Mouse (Mus musculus) ES-Bruce4 (cell line): ENCODE measurements around the gene Hspe1. TPM values are rescaled to one million over a fixed set of nuclear protein-coding genes. Genes with fewer than 3 reads are reported as not detected.
A peak's percentile ranks its signal among the peaks of the same experiment; 100 is the strongest.

Experiments used
- H3K27ac ChIP-seq: 2 replicates; pipeline ENCODE4 v1.5.1; 2012; ENCODE audit warnings: low read length, inconsistent platforms; ENCODE audit not compliant: insufficient read depth
- H3K27me3 ChIP-seq: 2 replicates; pipeline ENCODE4 v1.6.1; 2012; ENCODE audit warnings: mild to moderate bottlenecking, low read length, inconsistent platforms; ENCODE audit not compliant: control insufficient read depth, poor library complexity, insufficient read depth, severe bottlenecking
- H3K36me3 ChIP-seq: 2 replicates; pipeline ENCODE4 v1.6.1; 2012; ENCODE audit warnings: inconsistent platforms, mild to moderate bottlenecking, low read length, moderate library complexity; ENCODE audit not compliant: control insufficient read depth, poor library complexity, insufficient read depth, severe bottlenecking
- H3K4me1 ChIP-seq: one replicate; pipeline ENCODE4 v1.8.1; 2011; ENCODE audit warnings: low read length; ENCODE audit not compliant: control insufficient read depth, insufficient read depth
- H3K4me3 ChIP-seq: 2 replicates; pipeline ENCODE4 v1.5.1; 2011; ENCODE audit warnings: low read depth, mild to moderate bottlenecking, low read length
- H3K9ac ChIP-seq: 2 replicates; pipeline ENCODE4 v1.6.1; 2012; ENCODE audit warnings: low read depth, mild to moderate bottlenecking, inconsistent platforms; ENCODE audit not compliant: poor library complexity, severe bottlenecking
- H3K9me3 ChIP-seq: replicated peaks from 2 replicates; pipeline ENCODE4 v1.6.1; 2012; ENCODE audit warnings: mild to moderate bottlenecking, low read length, inconsistent platforms; ENCODE audit not compliant: control insufficient read depth, poor library complexity, insufficient read depth, severe bottlenecking
- CTCF ChIP-seq: IDR thresholded peaks from one replicate; pipeline ENCODE4 v1.8.1; 2011; ENCODE audit warnings: low read depth, low read length
- EP300 ChIP-seq: IDR thresholded peaks from 2 replicates; pipeline ENCODE4 v1.6.1; 2011; ENCODE audit warnings: low read depth, low read length; ENCODE audit not compliant: insufficient read depth
- POLR2A ChIP-seq: IDR thresholded peaks from one replicate; pipeline ENCODE4 v1.8.1; 2011; ENCODE audit warnings: low read length; ENCODE audit not compliant: insufficient read depth
- polyA plus RNA-seq: library from polyadenylated mRNA; stranded (reverse); fragments of >200 nt; gene quantifications from 2 replicates; pipeline ENCODE4 v1.2.4, GENCODE M21; 2011; ENCODE audit warnings: low read depth; ENCODE audit not compliant: missing spikeins, insufficient read depth, insufficient read length

The Hspe1 gene
- polyA plus RNA-seq, 1 experiment, result 622 TPM

DNA sequence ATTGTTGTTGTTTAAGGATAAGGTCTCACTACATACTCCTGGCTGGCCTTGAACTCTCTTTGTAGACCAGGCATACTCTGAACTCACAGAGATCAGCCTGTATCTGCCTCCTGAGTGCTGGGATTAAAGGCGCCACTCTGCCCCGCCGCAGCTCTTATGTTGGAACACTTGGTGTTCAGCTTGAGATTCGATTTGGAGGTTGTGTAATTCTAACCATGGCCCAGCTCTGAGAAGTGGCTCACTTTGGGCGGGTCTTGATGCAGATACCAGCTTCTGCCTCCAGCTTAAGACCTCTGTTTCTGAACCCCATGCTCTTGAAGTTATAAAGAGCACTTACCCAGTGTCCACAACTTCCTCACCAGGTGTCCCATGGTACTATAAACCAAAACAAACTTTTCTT is 41.8 kb downstream of the Hspe1 start:
- H3K36me3 ChIP-seq, result peaks cover 3% of the 10 kb centered on the region
- no peaks in the 10 kb centered on the region for H3K27me3 ChIP-seq
- H3K9me3 ChIP-seq, result no peaks in the 10 kb centered on the region
- peaks cover 1% of the 10 kb centered on the region for H3K4me1 ChIP-seq
- H3K27ac ChIP-seq, result peak overlapping the region; percentile 89
- peak overlapping the region; percentile 35; the same call in 1 of the 2 replicates for H3K4me3 ChIP-seq
- peak overlapping the region; percentile 73 for H3K9ac ChIP-seq
- no peak for TF ChIP-seq CTCF
- TF ChIP-seq EP300, result no peak
- no peak for TF ChIP-seq POLR2A

DNA sequence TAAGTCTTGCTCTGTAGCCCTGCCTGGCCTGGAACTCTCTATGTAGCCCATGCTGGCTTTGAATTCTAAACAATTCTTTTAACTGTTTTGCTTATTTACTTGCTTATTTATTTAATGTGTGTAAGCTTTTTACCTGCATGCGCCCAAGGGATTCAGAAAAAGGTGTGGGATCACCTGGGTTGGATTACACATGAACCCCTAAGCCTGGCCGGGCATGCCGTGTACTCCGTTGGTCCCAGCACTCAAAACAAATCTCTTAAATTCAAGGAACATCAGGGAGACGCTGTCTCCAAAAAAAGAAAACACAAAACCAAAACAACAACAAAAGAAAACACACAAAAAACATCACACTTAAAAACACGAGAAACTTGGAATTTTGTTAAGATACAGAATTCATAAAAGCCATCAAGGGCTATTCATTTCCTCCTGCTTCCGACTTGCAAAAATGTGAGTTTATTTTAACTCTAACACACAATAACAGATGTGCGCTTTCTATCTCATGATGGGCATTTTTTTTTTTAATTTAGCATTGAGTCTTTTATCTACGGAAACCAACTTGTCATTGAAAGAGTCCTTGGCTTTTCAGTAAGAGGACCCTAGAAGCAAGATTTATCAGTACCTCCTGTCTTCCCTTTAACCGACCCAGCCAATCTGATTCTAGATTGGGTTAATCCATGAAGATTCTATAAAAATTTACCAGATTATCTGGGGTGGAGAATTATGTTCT is 42.4 kb downstream of the Hspe1 start:
- Histone ChIP-seq H3K4me1 (peaks cover 1% of the 10 kb centered on the region), H3K36me3 (peaks cover 3% of the 10 kb centered on the region), H3K27ac (peak overlapping the region; percentile 89), H3K27me3 (no peaks in the 10 kb centered on the region), H3K9ac (peak overlapping the region; percentile 73), H3K9me3 (no peaks in the 10 kb centered on the region), H3K4me3 (peak overlapping the region; percentile 57)
- TF ChIP-seq CTCF (no peak), EP300 (no peak), POLR2A (no peak)

DNA sequence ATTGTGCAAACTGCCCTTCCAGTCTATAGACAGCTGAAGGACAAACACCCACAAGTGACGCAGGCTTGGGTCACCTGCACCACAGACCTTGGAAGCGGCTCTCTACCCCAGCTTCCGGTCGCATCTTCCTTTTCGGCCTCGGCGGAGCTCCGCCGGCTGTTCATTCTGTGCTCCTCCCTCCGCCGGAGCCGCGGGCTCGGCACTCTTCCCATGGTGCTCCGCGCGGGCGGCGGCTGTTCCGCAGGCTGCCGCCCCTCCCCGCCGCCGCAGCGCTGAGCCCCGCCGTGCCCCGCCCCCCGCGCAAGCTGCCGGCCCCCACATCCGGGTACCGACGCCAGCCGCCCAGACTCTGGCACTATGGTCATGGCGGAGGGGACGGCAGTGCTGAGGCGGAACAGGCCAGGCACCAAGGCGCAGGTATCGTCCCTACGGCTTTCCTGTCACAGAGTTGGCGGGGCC is 43.0 kb downstream of the Hspe1 start, which contains the start of gene Mob4:
Mob4 (plus strand) TSS at position 289 of the 459 bp plus-strand sequence.
- Histone ChIP-seq H3K9ac (peak within 1 kb of the TSS; percentile 92), H3K9me3 (no peaks in the 10 kb centered on the region), H3K4me1 (peaks cover 1% of the 10 kb centered on the region), H3K36me3 (peaks cover 3% of the 10 kb centered on the region), H3K4me3 (peak within 1 kb of the TSS; percentile 78), H3K27ac (peak within 1 kb of the TSS; percentile 89), H3K27me3 (no peaks in the 10 kb centered on the region)
- TF ChIP-seq EP300 (peak; percentile 61), POLR2A (peak; percentile 84), CTCF (no peak)

DNA sequence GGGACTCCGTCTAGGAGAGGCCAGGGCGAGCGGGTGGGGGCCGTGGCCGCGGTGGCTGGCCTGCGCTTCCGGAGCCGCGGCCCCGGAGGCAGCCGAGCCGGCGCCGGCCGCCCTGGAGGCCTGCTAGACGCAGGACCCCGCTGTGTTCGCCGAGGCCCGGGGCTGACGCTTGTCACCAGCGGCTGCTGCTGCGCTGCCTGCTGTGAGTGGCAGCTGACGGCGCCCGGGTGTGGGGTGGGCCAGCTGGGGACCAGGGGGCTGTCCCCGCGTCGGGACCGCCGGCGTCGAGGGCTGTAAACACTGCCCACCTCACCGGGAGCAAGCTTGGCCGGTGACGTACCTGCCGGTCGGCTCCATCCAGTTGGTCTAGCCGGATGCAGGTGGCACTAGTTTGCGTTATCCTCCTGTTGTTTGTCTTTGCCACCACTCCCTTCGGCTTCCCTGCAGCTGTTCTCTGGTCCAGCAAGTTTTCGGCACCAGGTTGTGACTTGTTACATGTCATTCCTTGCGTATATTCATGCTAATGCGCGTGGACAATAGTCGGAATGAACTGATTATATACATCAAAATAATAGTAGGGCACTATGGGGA is 43.6 kb downstream of the Hspe1 start:
- Histone ChIP-seq H3K9ac (peak overlapping the region; percentile 92), H3K36me3 (peaks cover 3% of the 10 kb centered on the region), H3K27ac (peak overlapping the region; percentile 76), H3K27me3 (no peaks in the 10 kb centered on the region), H3K4me1 (peaks cover 1% of the 10 kb centered on the region), H3K4me3 (peak overlapping the region; percentile 78), H3K9me3 (no peaks in the 10 kb centered on the region)
- TF ChIP-seq POLR2A (no peak), EP300 (peak; percentile 53; the same call in 1 of the 2 replicates), CTCF (no peak)

DNA sequence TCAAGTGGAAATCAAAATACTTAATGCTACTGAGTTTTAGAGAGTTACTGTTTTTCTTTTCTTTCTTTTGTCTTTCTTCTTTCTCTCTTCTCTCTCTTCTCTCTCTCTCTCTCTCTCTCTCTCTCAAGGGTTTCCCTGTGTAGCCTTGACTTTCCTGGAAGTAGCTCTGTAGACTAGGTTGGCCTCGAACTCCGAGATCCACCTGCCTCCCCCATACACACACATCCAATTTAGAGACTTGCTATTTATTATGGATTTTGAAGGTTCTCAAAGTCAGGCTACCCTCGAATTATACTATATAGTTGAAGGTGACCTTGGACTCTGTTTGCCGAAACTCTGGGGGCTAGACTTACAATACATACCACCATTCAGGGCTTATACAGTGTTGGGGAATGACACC is 44.4 kb downstream of the Hspe1 start:
- Histone ChIP-seq H3K27ac (peak overlapping the region; percentile 76), H3K9ac (peak overlapping the region; percentile 92), H3K27me3 (no peaks in the 10 kb centered on the region), H3K4me1 (peaks cover 1% of the 10 kb centered on the region), H3K36me3 (peaks cover 3% of the 10 kb centered on the region), H3K4me3 (peak overlapping the region; percentile 51), H3K9me3 (no peaks in the 10 kb centered on the region)
- TF ChIP-seq EP300, result no peak
- TF ChIP-seq CTCF, result no peak

DNA sequence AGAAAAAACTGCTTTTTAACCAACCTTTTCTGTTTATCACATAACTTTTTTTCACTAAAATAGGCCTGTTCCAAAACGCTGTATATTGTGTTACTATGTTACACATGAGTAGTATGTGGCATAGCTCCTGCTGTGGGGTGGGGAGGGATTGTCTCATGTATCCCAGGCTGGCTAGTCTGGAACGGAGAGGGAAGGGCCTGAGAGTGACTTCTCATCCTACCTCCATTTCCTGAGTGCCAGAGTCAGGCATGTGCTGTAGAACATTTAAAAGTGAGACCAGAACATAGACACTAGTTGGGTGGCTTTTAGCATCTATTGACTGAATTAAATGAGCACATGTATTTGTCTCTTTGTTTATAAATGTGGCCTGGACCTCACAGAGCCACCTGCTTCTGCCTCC is 45.2 kb downstream of the Hspe1 start:
- H3K27me3 ChIP-seq, result no peaks in the 10 kb centered on the region
- no peak overlapping the region for H3K27ac ChIP-seq
- peaks cover 1% of the 10 kb centered on the region for H3K4me1 ChIP-seq
- H3K9ac ChIP-seq, result peak overlapping the region; percentile 3; the same call in 1 of the 2 replicates
- H3K4me3 ChIP-seq, result no peak overlapping the region
- no peaks in the 10 kb centered on the region for H3K9me3 ChIP-seq
- TF ChIP-seq POLR2A, result no peak
- TF ChIP-seq EP300, result no peak
- TF ChIP-seq CTCF, result no peak
- peaks cover 4% of the 10 kb centered on the region for H3K36me3 ChIP-seq
